Mouse (Mus musculus) ovary, adult 10 weeks (tissue): Measurements from ENCODE around the gene Zfp36l3. TPM values are rescaled to one million over a fixed set of nuclear protein-coding genes. Genes with fewer than 3 reads are reported as not detected.

Experiments
- polyA plus RNA-seq: library from polyadenylated mRNA; stranded (reverse); fragments of 350-450 nt; fragmentation: Illumina TruSeq; extraction: RNeasy Lipid Tissue Mini Kit (QIAGEN cat#74804); gene quantifications from one replicate; pipeline ENCODE4 v1.2.3, GENCODE M21; 2014

The Zfp36l3 gene
- polyA plus RNA-seq = not detected

GRCm38 (mm10) chrX:53776276-53776675 is at the start of gene Zfp36l3:
TSS of gene Zfp36l3 (minus strand) at chrX:53776394.

GRCm38 (mm10) chrX:53797519-53797918 is 21.3 kb upstream of the Zfp36l3 start, which contains the start of gene Xlr:
TSS of gene Xlr (minus strand) at chrX:53797706.

GRCm38 (mm10) chrX:53757736-53758135 is 18.5 kb downstream of the Zfp36l3 start, which contains the start of gene 1700013H16Rik:
TSS of gene 1700013H16Rik (minus strand) at chrX:53757831.

GRCm38 (mm10) chrX:53724596-53724995 is 51.6 kb downstream of the Zfp36l3 start, which contains the start of gene 4930502E18Rik:
TSS of gene 4930502E18Rik (plus strand) at chrX:53724826.

Other genes with a start within 250 kb of the Zfp36l3 start
- not detected for gene Rtl8c, start 168.4 kb downstream of the Zfp36l3 start, polyA plus RNA-seq
- not detected for gene Gm14597, start 167.4 kb downstream of the Zfp36l3 start, polyA plus RNA-seq
- 9.5 TPM for gene Rtl8a, start 132.7 kb downstream of the Zfp36l3 start, polyA plus RNA-seq
- gene Rtl8b, start 106.0 kb downstream of the Zfp36l3 start, polyA plus RNA-seq = 4.4 TPM
- gene 4930502E18Rik, start 51.6 kb downstream of the Zfp36l3 start, polyA plus RNA-seq = 19.1 TPM
- 0.51 TPM for gene 1700013H16Rik, start 18.6 kb downstream of the Zfp36l3 start, polyA plus RNA-seq
- 11.4 TPM for gene Xlr, start 21.3 kb upstream of the Zfp36l3 start, polyA plus RNA-seq